Mouse (Mus musculus) heart, postnatal 0 days (tissue): ENCODE data around the gene Bbs9.

Experiments
- CTCF ChIP-seq: IDR thresholded peaks from 2 replicates; pipeline ENCODE4 v1.5.1; 2016; ENCODE audit warnings: antibody characterized with exemption, control low read depth, low read depth
- EP300 ChIP-seq: IDR thresholded peaks from 2 replicates; pipeline ENCODE4 v1.6.1; 2016; ENCODE audit warnings: antibody characterized with exemption, low read depth

DNA sequence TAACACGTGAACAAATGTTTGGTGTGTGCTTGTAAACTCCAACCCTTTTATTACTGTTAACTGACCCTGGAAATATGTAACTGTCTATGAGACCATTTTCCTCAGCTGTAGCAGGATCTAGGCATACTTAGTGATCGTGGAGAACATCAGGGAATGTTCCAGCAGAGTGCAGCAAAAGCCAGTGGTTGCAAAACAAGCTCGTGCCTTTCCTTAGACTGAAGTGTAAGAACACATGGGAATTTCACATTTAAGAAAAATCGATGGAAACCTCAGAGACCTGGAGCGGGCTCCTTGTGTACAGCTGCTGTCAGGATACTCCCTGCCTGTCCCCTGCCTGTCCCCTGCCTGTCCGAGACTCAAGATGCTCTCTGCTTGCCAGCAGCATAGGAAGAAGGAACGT, 234.5 kb downstream of the Bbs9 start:
- TF ChIP-seq CTCF (peak; percentile 45), EP300 (no peak)
